In genomic region chr14:23496236-23496740, GRCm38 (mm10) we compare ENCODE assay signal across 16 mouse cellular contexts.
DNase-seq lines count a peak whose midpoint lies in the region; ATAC-seq and TF ChIP-seq lines count a peak whose summit lies in the region.
"Had no signal": no experiment of that assay in that cellular context is flagged by ENCODE, and none has a peak within 500 bp of the region (broad histone marks: within the 10 kb centered on the region; RNA-seq: fewer than 3 reads in every experiment).

No protein-coding gene starts in this region.

- H3K4me1 ChIP-seq in heart, adult 2 months (ENCODE audit: control insufficient read depth, insufficient read depth, low read length): peaks cover 1% of the 10 kb centered on the region; the same call in 1 of the 2 replicates
- no peaks in the 10 kb centered on the region for H3K4me1 ChIP-seq in midbrain, embryonic 11.5 days (ENCODE audit: control insufficient read depth, insufficient read depth, low read length)
- no peaks in the 10 kb centered on the region for H3K4me1 ChIP-seq in midbrain, embryonic 13.5 days (replicated peaks)
- H3K4me1 ChIP-seq in lung, embryonic 16.5 days (replicated peaks; ENCODE audit: control insufficient read depth, insufficient read depth, low read length): peaks cover 10% of the 10 kb centered on the region
- H3K4me1 ChIP-seq: hindbrain, embryonic 15.5 days had no signal

- no peaks in the 10 kb centered on the region for H3K9me3 ChIP-seq in midbrain, embryonic 11.5 days (ENCODE audit: control insufficient read depth, low read length)
- H3K9me3 ChIP-seq in midbrain, embryonic 13.5 days: no peaks in the 10 kb centered on the region
- H3K9me3 ChIP-seq in lung, embryonic 16.5 days (ENCODE audit: control insufficient read depth, low read length): no peaks in the 10 kb centered on the region
- H3K9me3 ChIP-seq: hindbrain, embryonic 15.5 days had no signal

- H3K27me3 ChIP-seq in heart, adult 2 months (ENCODE audit: control insufficient read depth, insufficient read depth, low read length): no peaks in the 10 kb centered on the region
- H3K27me3 ChIP-seq in midbrain, embryonic 11.5 days (ENCODE audit: control insufficient read depth, insufficient read depth, low read length): no peaks in the 10 kb centered on the region
- H3K27me3 ChIP-seq in midbrain, embryonic 13.5 days: no peaks in the 10 kb centered on the region
- H3K27me3 ChIP-seq in lung, embryonic 16.5 days (ENCODE audit: control insufficient read depth, insufficient read depth, low read depth, low read length): no peaks in the 10 kb centered on the region
- H3K27me3 ChIP-seq: hindbrain, embryonic 15.5 days had no signal

- H3K27ac ChIP-seq in heart, adult 2 months: no peak overlapping the region; the same call in 1 of the 2 replicates
- no peak overlapping the region for H3K27ac ChIP-seq in midbrain, embryonic 11.5 days (ENCODE audit: low read depth, low read length)
- no peak overlapping the region for H3K27ac ChIP-seq in midbrain, embryonic 13.5 days
- H3K27ac ChIP-seq in lung, embryonic 16.5 days (ENCODE audit: low read length): peak overlapping the region; percentile 94
- H3K27ac ChIP-seq: hindbrain, embryonic 15.5 days had no signal

- no peaks in the 10 kb centered on the region for H3K79me2 ChIP-seq in heart, adult 2 months (replicated peaks; ENCODE audit: control insufficient read depth, insufficient read depth, low read length)

- H3K4me3 ChIP-seq in heart, adult 2 months: no peak overlapping the region
- H3K4me3 ChIP-seq in midbrain, embryonic 11.5 days (ENCODE audit: low read depth, low read length): no peak overlapping the region
- H3K4me3 ChIP-seq in midbrain, embryonic 13.5 days (replicated peaks): no peak overlapping the region
- H3K4me3 ChIP-seq in lung, embryonic 16.5 days (ENCODE audit: low read length): no peak overlapping the region
- H3K4me3 ChIP-seq: hindbrain, embryonic 15.5 days had no signal

- no peak overlapping the region for H3K9ac ChIP-seq in heart, adult 2 months (ENCODE audit: low read depth, low read length)
- H3K9ac ChIP-seq in midbrain, embryonic 11.5 days (ENCODE audit: low read length): no peak overlapping the region
- H3K9ac ChIP-seq in midbrain, embryonic 13.5 days (replicated peaks): no peak overlapping the region
- H3K9ac ChIP-seq in lung, embryonic 16.5 days (ENCODE audit: low read length): no peak overlapping the region
- H3K9ac ChIP-seq: hindbrain, embryonic 15.5 days had no signal

- DNase-seq in heart, adult 2 months: peak; percentile 20 to 24
- DNase-seq in heart, postnatal 25 days (ENCODE audit: low spot score): no peak
- DNase-seq in midbrain, embryonic 11.5 days (ENCODE audit: low spot score, missing footprints): peak; percentile 33
- DNase-seq in right cerebral cortex, adult 2 months (ENCODE audit: low spot score in 2 of 2): no peak
- DNase-seq in testis, postnatal 14 days (ENCODE audit: low spot score): no peak
- DNase-seq: cerebellum, adult 11-12 months; cerebellum, postnatal 36 days; gastrocnemius, postnatal 14 days; kidney, adult 18-20 months; layer of hippocampus, adult 9-11 months; thymus, adult 2 months had no signal

- 0 out of 2 replicates have a peak, but pooled peaks cover 2% of the 10 kb centered on the region for H3K36me3 ChIP-seq in heart, adult 2 months (ENCODE audit: control insufficient read depth, insufficient read depth, low read length)
- no peaks in the 10 kb centered on the region for H3K36me3 ChIP-seq in midbrain, embryonic 11.5 days (ENCODE audit: control insufficient read depth, insufficient read depth, low read length)
- H3K36me3 ChIP-seq in midbrain, embryonic 13.5 days: no peaks in the 10 kb centered on the region
- H3K36me3 ChIP-seq in lung, embryonic 16.5 days (ENCODE audit: control insufficient read depth, insufficient read depth, low read length): no peaks in the 10 kb centered on the region
- H3K36me3 ChIP-seq: G1E had no signal

- 74% methylated on average over 4 of the region's 4 CpGs for WGBS in heart, adult 2 months
- 95% methylated on average over 4 of the region's 4 CpGs for WGBS in midbrain, embryonic 11.5 days
- WGBS in midbrain, embryonic 13.5 days: 85% methylated on average over 4 of the region's 4 CpGs
- WGBS in lung, embryonic 16.5 days: 53% methylated on average over 4 of the region's 4 CpGs

- no peak for TF ChIP-seq CTCF in heart, adult 2 months (IDR thresholded peaks at IDR 0.05)

- H3K4me2 ChIP-seq in midbrain, embryonic 11.5 days: no peak overlapping the region
- no peak overlapping the region for H3K4me2 ChIP-seq in midbrain, embryonic 13.5 days (replicated peaks)
- H3K4me2 ChIP-seq in lung, embryonic 16.5 days (ENCODE audit: low read depth, low read length): no peak overlapping the region
- H3K4me2 ChIP-seq: hindbrain, embryonic 15.5 days; liver, embryonic 11.5 days had no signal

- ATAC-seq in midbrain, embryonic 11.5 days (ENCODE audit: low FRiP score): no peak
- no peak for ATAC-seq in midbrain, embryonic 13.5 days
- ATAC-seq in lung, embryonic 16.5 days (ENCODE audit: low read depth): peak; percentile 47

- intact Hi-C loops in heart, adult 2 months (cut with DNase I): no loop called here
- intact Hi-C loops in heart, postnatal 25 days (cut with DNase I): no loop called here

- no peak for TF ChIP-seq EP300 in heart, adult 2 months (IDR thresholded peaks at IDR 0.05; ENCODE audit: insufficient read depth, low read depth, low read length)

- no peak for TF ChIP-seq POLR2A in heart, adult 2 months (IDR thresholded peaks at IDR 0.05; ENCODE audit: insufficient read depth, low read depth, low read length)

Comparison
In these comparisons a context has a peak if more than half of its experiments do, and no peak if none do; other contexts are left out.
1. DNase-seq: peak in heart, adult 2 months (2 of 2) and midbrain, embryonic 11.5 days (single experiment); none in heart, postnatal 25 days (single experiment), right cerebral cortex, adult 2 months (0 of 2) and testis, postnatal 14 days (single experiment).